In the genomic region with DNA sequence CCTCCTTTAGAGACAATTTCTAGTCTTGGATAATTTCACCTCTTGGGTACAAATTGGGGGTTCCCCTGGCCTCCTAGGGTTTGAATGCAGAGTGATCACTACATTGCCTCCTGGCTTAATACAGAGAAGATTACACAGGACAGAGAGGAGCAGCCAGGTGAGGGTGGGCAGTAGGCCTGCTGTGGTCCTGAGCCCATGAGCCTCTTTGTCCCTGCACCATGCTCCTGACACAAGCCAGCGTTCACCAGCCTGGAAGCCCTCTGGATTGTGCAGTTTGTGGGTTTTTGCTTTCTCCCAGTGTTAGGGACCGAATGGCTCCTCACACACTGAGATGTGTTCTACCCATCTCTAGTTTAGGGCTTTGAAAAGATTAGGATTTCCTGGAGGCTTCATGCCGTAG, we compare ENCODE assay signal across 27 mouse cellular contexts. TPM values are rescaled to one million over a fixed set of nuclear protein-coding genes. Genes with fewer than 3 reads are reported as not detected.
DNase-seq lines count a peak whose midpoint lies in the region; ATAC-seq and TF ChIP-seq lines count a peak whose summit lies in the region.
"Had no signal": no experiment of that assay in that cellular context is flagged by ENCODE, and none has a peak within 500 bp of the region (broad histone marks: within the 10 kb centered on the region; RNA-seq: fewer than 3 reads in every experiment).

No protein-coding gene starts in this region.

- H3K27ac ChIP-seq in liver, embryonic 11.5 days (ENCODE audit: low read depth, low read length) = peak overlapping the region; percentile 72
- H3K27ac ChIP-seq in bone marrow macrophage, adult 2 months (ENCODE audit: insufficient read depth, low read depth, low read length) = peak overlapping the region; percentile 80
- peak overlapping the region; percentile 84 for H3K27ac ChIP-seq in liver, embryonic 15.5 days (replicated peaks)
- H3K27ac ChIP-seq: embryonic facial prominence, embryonic 10.5 days; embryonic facial prominence, embryonic 15.5 days; forebrain, embryonic 15.5 days; heart, adult 2 months; heart, embryonic 15.5 days; hindbrain, embryonic 13.5 days; neural tube, embryonic 15.5 days; stomach, embryonic 15.5 days had no signal

- WGBS in liver, embryonic 11.5 days = 70% methylated on average over 3 of the region's 3 CpGs
- 53% methylated on average over 3 of the region's 3 CpGs for WGBS in liver, embryonic 15.5 days (ENCODE audit: insufficient replicate concordance)

- H3K36me3 ChIP-seq in liver, embryonic 11.5 days (ENCODE audit: control insufficient read depth, insufficient read depth, low read length) = no peaks in the 10 kb centered on the region
- H3K36me3 ChIP-seq in liver, embryonic 15.5 days (replicated peaks) = no peaks in the 10 kb centered on the region
- H3K36me3 ChIP-seq: embryonic facial prominence, embryonic 10.5 days; embryonic facial prominence, embryonic 15.5 days; forebrain, embryonic 15.5 days; heart, embryonic 15.5 days; hindbrain, embryonic 13.5 days; neural tube, embryonic 15.5 days; stomach, embryonic 15.5 days had no signal

- peak; percentile 4; the same call in 1 of the 2 replicates for ATAC-seq in liver, embryonic 11.5 days (replicated peaks; ENCODE audit: low FRiP score)
- no peak for ATAC-seq in liver, embryonic 15.5 days (ENCODE audit: insufficient read depth)
- ATAC-seq: forebrain, embryonic 15.5 days; Patski had no signal

- H3K9me3 ChIP-seq in liver, embryonic 11.5 days (ENCODE audit: control insufficient read depth, low read length) = no peaks in the 10 kb centered on the region
- H3K9me3 ChIP-seq in liver, embryonic 15.5 days (replicated peaks) = no peaks in the 10 kb centered on the region
- H3K9me3 ChIP-seq: embryonic facial prominence, embryonic 10.5 days; embryonic facial prominence, embryonic 15.5 days; forebrain, embryonic 15.5 days; heart, embryonic 15.5 days; hindbrain, embryonic 13.5 days; neural tube, embryonic 15.5 days; stomach, embryonic 15.5 days had no signal

- H3K9ac ChIP-seq in liver, embryonic 11.5 days (ENCODE audit: low read depth, low read length) = peak overlapping the region; percentile 39; the same call in 1 of the 2 replicates
- H3K9ac ChIP-seq in liver, embryonic 15.5 days = peak overlapping the region; percentile 26; the same call in 1 of the 2 replicates
- H3K9ac ChIP-seq: embryonic facial prominence, embryonic 15.5 days; forebrain, embryonic 15.5 days; heart, embryonic 15.5 days; hindbrain, embryonic 13.5 days; neural tube, embryonic 15.5 days; stomach, embryonic 15.5 days had no signal

- H3K27me3 ChIP-seq in liver, embryonic 11.5 days (replicated peaks; ENCODE audit: control insufficient read depth, insufficient read depth, low read length) = no peaks in the 10 kb centered on the region
- peaks cover 7% of the 10 kb centered on the region; the same call in 1 of the 2 replicates for H3K27me3 ChIP-seq in liver, embryonic 15.5 days
- H3K27me3 ChIP-seq: CH12.LX; embryonic facial prominence, embryonic 15.5 days; forebrain, embryonic 15.5 days; heart, embryonic 15.5 days; neural tube, embryonic 15.5 days; Patski; stomach, embryonic 15.5 days had no signal

- TF ChIP-seq POLR2A in bone marrow macrophage, adult 2 months (IDR thresholded peaks at IDR 0.05; ENCODE audit: borderline replicate concordance, low read depth, low read length) = no peak

- no peak for TF ChIP-seq CTCF in bone marrow macrophage, adult 2 months (IDR thresholded peaks at IDR 0.05; ENCODE audit: low read depth, low read length)

- peak; percentile 1 for DNase-seq in adrenal gland, adult 8-10 months
- no peak for DNase-seq in adrenal gland, postnatal 10 days
- no peak for DNase-seq in liver, embryonic 11.5 days (ENCODE audit: low spot score)
- no peak for DNase-seq in liver
- DNase-seq in kidney, adult 9 months = no peak
- DNase-seq in kidney, postnatal 10 days = no peak
- DNase-seq: adrenal gland, postnatal 25 days; cerebellum, adult 8-10 months; gastrocnemius, postnatal 36 days; heart, postnatal 36 days; kidney, adult 8-10 months; kidney, postnatal 14 days; midbrain, embryonic 14.5 days; right cerebral cortex, postnatal 25 days; thymus, postnatal 14 days had no signal

- peak overlapping the region; percentile 60 for H3K4me2 ChIP-seq in liver, embryonic 11.5 days
- H3K4me2 ChIP-seq in liver, embryonic 15.5 days = peak overlapping the region; percentile 66
- H3K4me2 ChIP-seq: embryonic facial prominence, embryonic 15.5 days; forebrain, embryonic 15.5 days; heart, embryonic 15.5 days; hindbrain, embryonic 13.5 days; neural tube, embryonic 15.5 days; stomach, embryonic 15.5 days had no signal

- peaks cover 30% of the 10 kb centered on the region for H3K4me1 ChIP-seq in liver, embryonic 11.5 days (replicated peaks; ENCODE audit: control insufficient read depth, insufficient read depth, low read length)
- peaks cover 55% of the 10 kb centered on the region for H3K4me1 ChIP-seq in bone marrow macrophage, adult 2 months (ENCODE audit: control insufficient read depth, insufficient read depth, low read length)
- H3K4me1 ChIP-seq in liver, embryonic 15.5 days (replicated peaks) = peaks cover 87% of the 10 kb centered on the region

- H3K4me3 ChIP-seq in liver, embryonic 11.5 days (ENCODE audit: low read depth, low read length) = no peak overlapping the region
- no peak overlapping the region for H3K4me3 ChIP-seq in bone marrow macrophage, adult 2 months (ENCODE audit: insufficient read depth, low read length)
- peak overlapping the region; percentile 36 for H3K4me3 ChIP-seq in liver, embryonic 15.5 days (replicated peaks)
- H3K4me3 ChIP-seq: embryonic facial prominence, embryonic 10.5 days; embryonic facial prominence, embryonic 15.5 days; forebrain, embryonic 15.5 days; heart, adult 2 months; heart, embryonic 15.5 days; hindbrain, embryonic 13.5 days; neural tube, embryonic 15.5 days; stomach, embryonic 15.5 days had no signal

RNA-seq across cellular contexts. Expression of a gene that starts 1.8 kb away (rescaled TPM):
- total RNA-seq in adrenal gland, adult 8-10 months (2022) = 10 to 100 TPM; 33.1 to 43.1 (median 38.4) TPM
- total RNA-seq in adrenal gland, postnatal 10 days (2021) = 10 to 100 TPM; 25.4 to 26.7 TPM
- 30.9 and 31.3 TPM in 2 replicates for polyA plus RNA-seq in liver, embryonic 11.5 days (2014; fragmentation: Nextera tagmentation; extraction: Ambion mirVana)
- 70.9 and 82.6 TPM in 2 replicates for polyA plus RNA-seq in bone marrow macrophage, adult 2 months (2012; ENCODE audit: insufficient read depth, insufficient read length, missing spikeins)
- 27.0 and 30.6 TPM in 2 replicates for polyA plus RNA-seq in liver, embryonic 15.5 days (2015; fragmentation: Nextera tagmentation; extraction: Ambion mirVana)
